Mouse (Mus musculus) Muller cell, postnatal 12 days (primary cell): ENCODE measurements around the gene F10.

Experiments used
- DNase-seq: peaks from one replicate; pipeline ENCODE4 v3.0.0-alpha.2; 2015; ENCODE audit errors: inconsistent ontology term

Gene F10

DNA sequence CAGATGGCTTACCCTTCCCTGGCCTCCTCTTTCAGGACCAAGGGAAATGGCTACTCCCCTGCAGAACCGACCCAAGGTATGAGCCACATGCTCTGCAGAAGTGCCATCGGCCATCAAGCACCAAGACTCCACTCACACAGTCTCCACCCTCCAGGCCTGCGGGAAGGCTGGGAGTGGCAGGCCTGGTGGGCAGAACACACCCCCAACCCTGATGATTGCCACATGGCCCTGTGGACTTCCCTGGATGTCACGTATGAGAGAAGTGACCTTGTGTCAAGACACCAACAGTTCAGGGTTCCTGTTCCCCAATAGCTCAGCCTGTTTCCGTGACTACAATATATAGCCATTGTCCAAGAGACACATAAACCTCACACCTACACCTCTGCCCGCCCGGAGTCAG is at the start of gene F10:
Gene F10, plus strand, starts transcription at position 294 of the 400 bp plus-strand sequence.
- DNase-seq: no peak

DNA sequence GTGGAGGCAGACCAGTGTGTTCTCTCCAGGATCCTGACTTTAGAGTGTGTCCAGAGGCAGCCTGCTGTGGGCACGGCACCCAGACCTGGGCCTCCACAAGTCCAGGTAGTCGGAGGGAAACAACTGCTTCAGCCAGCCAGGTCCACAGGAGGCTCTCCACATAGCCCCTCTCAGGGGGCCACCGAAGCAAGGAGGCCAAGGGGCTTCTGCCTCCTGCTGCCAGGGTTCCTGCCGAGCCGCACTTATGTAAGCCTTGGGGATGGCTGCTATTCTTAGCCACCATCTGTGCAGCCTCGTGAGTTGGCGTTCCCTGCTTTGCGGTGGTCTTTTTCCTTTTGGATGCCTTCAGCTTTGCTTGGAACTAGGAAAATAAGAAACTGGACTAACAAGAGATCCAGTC is 49.5 kb upstream of the F10 start:
- no peak for DNase-seq

- no peak for DNase-seq
These were observed 48.2 kb upstream of the F10 start for GRCm38 (mm10) chr8:12988722-12989430.

- DNase-seq: no peak
These were observed 45.7 kb upstream of the F10 start for GRCm38 (mm10) chr8:12991411-12991810.

DNA sequence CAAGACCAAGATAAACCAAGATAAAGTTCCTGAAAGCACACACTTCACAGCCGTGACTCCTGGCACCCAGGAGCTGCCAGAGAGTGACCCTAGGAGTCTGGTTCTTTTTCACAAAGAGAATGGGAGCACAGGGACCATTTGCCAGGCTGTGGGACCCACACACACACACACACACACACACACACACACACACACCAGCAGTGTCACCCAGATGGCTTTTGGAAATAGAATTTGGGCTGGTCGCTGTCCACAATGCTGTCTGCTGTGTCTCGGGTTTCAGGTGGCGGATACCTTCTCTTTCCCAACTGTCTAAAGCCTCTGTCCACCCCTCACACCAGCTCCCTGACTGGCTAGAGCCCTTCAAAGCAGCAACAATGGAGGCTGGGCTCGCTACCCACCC is 42.6 kb upstream of the F10 start:
- no peak for DNase-seq

GRCm38 (mm10) chr8:12995481-12995880 is 41.6 kb upstream of the F10 start:
- DNase-seq: no peak

DNA sequence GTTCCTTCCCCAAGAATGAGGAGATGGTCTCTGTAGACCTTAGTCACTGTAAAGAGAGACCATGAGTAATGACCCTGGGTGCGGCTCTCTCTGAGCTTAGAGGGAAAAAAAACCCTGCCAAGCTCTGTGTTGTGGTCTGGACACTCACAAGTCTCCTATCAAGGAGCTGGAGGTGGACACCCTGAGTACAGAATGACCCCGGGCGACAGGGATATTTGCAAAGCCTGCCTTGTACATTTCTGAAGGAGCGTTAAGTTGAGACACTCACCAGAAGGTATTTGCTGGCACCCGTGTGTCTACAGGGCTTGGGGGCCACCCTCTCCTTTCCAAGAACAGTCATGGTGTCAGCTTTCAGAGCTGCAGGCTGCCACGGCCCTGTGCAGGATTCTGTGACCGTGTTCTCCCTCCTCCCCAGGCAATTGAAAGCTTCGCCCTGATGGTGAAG is 40.3 kb upstream of the F10 start:
- DNase-seq: peak; percentile 12

DNA sequence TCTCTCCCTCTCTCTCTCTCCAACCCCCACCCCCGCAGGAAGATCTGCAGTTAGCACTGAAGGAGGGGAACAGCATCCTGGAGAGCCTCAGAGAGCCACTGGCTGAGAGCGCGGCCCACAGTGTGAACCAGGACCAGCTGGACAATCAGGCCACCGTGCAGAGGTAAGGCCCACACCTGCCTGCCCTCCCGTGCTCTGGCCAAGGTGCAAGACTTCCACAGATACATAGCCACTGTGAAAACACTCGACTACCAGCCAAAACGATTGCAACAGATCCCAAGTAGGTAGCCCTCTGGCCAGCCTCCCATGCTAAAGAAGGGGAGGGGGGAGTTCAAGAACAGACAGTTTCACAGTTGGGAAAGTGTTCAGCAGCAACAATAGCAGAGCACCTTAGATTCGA is 38.8 kb upstream of the F10 start:
- no peak for DNase-seq

GRCm38 (mm10) chr8:12999793-13000192 is 37.3 kb upstream of the F10 start:
- no peak for DNase-seq

- DNase-seq: no peak
These were observed 29.6 kb upstream of the F10 start for GRCm38 (mm10) chr8:13007458-13007857.

DNA sequence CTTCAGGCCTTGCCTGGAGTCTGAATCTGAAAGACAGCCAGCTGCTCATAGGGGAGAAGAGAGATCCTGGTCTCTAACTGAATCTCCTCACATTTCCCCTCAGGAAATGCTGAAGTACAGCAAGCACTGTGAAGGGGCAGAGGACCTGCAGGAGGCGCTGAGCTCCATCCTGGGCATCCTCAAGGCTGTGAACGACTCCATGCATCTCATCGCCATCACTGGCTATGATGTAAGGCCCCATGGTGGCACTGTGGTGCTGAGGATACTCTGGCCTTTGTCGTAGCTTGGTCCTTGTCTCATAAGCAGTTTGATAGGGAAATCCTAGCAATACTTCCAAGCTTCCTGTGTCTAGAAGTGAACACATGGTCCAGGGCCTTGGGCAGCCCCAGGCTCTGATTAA is 26.8 kb upstream of the F10 start:
- DNase-seq: no peak

- no peak for DNase-seq
These were observed 17.5 kb upstream of the F10 start for GRCm38 (mm10) chr8:13019560-13019959.

- no peak for DNase-seq
These were observed 15.3 kb upstream of the F10 start for GRCm38 (mm10) chr8:13021830-13022229.

DNA sequence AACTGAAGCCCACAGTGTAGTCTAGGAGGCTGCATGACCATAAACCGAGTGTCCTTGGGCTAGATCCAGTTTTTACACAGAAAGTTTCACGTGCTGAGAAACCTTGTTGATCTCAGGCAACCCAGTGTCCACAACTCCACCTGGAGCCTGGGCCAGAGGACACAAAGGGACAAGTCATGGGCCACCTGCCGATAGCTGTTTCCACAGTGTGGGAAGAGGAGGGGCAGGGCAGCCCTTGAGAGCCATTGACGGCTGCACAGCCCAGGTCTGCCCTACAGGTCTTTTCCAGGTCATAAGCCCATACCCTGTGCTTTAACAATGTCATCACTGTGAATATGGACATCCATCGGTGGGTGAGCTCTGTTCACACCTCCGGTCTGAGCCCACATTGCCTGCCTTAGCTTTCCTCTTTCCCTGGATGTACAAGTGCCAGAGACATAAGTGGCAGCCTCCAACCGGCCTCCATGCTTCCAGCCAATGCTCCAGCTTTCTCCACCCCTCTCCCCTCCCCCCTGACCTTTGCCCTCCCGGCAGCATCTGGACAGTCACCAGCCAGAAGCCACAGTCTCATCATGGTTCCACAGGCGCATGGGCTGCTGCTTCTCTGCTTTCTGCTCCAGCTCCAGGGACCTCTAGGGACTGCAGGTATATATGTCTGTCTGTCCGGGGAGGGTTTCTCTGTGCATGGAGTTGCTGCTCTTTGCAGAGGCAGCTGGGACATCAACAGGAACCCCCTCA is 11.5 kb upstream of the F10 start, which contains the start of gene F7:
Gene F7, plus strand, starts transcription at position 548 of the 738 bp plus-strand sequence.
- DNase-seq: no peak

DNA sequence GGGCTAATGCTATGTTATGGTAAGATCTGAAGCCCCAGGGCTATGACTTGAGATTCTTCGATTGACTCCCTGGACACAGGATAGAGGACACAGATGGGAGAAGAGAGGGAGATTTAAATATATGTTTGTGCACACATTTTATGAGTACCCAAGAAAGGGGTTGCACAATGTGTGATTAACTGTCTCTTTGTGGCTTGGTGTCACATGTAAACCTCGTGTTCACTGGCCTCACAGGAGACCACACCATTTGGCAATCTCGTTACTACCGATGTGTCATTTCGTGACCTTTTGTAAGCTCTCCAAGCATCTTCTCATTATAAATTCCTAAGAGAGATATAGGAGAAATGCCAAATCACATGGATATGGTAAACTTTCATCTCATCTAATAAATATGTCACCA is 9.5 kb upstream of the F10 start:
- DNase-seq: no peak

- no peak for DNase-seq
These were observed 8.6 kb upstream of the F10 start for GRCm38 (mm10) chr8:13028482-13028881.

- DNase-seq: peak; percentile 17
These were observed 729 bp upstream of the F10 start for GRCm38 (mm10) chr8:13036346-13036812.

GRCm38 (mm10) chr8:13037569-13037968 is 461 bp downstream of the F10 start:
- DNase-seq: no peak

DNA sequence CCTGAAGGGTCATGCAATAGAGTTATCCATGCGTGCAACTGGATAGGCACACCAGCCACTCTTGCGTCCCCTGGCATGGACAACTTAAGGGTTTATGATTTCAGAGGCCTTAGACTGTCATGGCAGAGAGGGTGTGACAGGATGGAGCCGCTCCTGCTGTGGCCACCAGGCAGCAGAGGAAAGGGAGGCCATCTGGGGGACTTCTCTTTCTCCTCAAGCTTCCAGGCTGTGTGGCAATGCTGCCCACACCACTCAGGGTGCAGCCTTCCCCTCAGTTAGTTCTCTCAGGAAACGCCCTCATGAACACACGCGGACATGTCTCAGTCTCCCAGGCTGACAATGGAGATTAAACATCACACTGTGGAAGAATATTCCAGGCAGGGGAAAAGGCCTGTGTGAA is 1.9 kb downstream of the F10 start:
- DNase-seq: no peak

- no peak for DNase-seq
These were observed 4.4 kb downstream of the F10 start for GRCm38 (mm10) chr8:13041459-13041858.

GRCm38 (mm10) chr8:13047652-13048051 is 10.5 kb downstream of the F10 start:
- no peak for DNase-seq

GRCm38 (mm10) chr8:13050550-13050949 is 13.4 kb downstream of the F10 start:
- no peak for DNase-seq

GRCm38 (mm10) chr8:13057351-13057750 is 20.2 kb downstream of the F10 start:
- DNase-seq: no peak
